Mouse (Mus musculus) testis, adult 2 months (tissue): ENCODE results near the gene Arntl.

Experiments used
- CTCF ChIP-seq: fragments of 200-500 bp; IDR thresholded peaks from 2 replicates; pipeline ENCODE4 v1.5.1; 2012; ENCODE audit warnings: low read depth, mild to moderate bottlenecking, inconsistent platforms, low read length, moderate library complexity; ENCODE audit not compliant: control insufficient read depth, insufficient read depth, insufficient replicate concordance
- POLR2A ChIP-seq: fragments of 200-500 bp; IDR thresholded peaks from 2 replicates; pipeline ENCODE4 v1.6.1; 2012; ENCODE audit warnings: low read depth, mild to moderate bottlenecking, inconsistent platforms, low read length, moderate library complexity; ENCODE audit not compliant: control insufficient read depth

- TF ChIP-seq CTCF (no peak), POLR2A (no peak)
Measured at GRCm38 (mm10) chr7:113242688-113243087, 35.4 kb downstream of the Arntl start.
